Mouse (Mus musculus) cerebellum, adult 8-10 months (tissue): ENCODE data around the gene Slc1a2.

ENCODE experiments used
- DNase-seq: peaks from one replicate; pipeline ENCODE4 v3.0.0; 2022

The Slc1a2 gene

DNA sequence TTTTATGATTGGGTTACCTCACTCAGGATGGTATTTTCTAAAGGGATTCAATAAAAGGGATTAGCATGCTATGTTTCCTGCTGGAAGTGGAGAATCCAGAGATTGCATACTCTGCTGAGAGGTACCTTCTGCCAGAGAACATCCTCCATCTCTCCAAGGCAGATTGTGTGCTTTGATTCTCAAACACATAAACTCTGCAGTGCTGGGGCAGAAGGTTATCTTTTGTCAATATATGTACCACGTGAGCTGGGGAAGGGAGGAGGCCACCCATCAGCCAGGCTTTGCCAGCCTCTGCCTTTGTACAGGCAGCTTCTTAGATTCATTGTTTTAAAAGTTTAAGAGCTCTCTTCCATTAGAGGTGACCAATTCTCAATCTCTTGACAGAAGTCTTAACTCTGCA, 57.3 kb downstream of the Slc1a2 start:
- DNase-seq, result no peak

- no peak for DNase-seq
Observed at GRCm38 (mm10) chr2:102721859-102722258, 63.4 kb downstream of the Slc1a2 start.

GRCm38 (mm10) chr2:102725054-102725453, 66.6 kb downstream of the Slc1a2 start:
- DNase-seq, result no peak

DNA sequence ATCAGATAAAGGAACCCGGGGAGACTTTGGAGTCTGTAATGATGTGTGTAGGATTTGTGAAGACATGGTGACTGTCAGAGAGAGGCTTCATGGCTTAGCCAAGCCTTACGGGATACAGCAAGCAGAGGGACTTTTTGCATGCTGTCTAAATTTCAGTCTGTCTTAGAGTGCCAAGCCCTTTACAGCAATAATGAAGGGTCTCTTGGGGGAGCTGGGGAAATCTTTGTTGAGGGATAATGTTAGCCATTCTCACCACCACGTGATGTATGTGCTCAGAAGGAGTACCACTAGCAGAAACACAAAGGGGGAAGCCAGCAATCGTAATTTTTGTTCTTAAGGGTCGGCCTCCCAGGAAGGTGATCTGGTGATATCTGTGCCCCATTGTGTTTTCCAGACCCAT, 71.9 kb downstream of the Slc1a2 start:
- no peak for DNase-seq

DNA sequence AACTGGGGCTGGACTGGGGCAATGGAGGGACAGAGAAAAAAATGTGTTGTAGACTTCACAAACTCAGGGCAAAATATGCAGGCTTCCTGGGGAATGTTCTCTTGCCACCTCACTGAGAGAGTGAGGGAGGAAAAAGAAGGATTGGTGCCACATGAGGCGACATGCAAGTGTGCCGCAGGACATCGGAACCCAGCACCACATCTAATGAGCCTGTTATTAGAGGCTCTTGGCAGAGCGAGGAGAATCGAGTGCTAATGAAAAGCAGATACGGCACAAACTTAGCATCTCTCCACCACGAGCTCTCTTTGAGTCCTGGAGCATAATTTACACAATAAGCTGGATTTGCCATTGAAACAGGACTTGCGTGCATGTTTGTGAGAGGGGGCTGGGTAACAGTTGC, 72.3 kb downstream of the Slc1a2 start:
- DNase-seq, result no peak

DNA sequence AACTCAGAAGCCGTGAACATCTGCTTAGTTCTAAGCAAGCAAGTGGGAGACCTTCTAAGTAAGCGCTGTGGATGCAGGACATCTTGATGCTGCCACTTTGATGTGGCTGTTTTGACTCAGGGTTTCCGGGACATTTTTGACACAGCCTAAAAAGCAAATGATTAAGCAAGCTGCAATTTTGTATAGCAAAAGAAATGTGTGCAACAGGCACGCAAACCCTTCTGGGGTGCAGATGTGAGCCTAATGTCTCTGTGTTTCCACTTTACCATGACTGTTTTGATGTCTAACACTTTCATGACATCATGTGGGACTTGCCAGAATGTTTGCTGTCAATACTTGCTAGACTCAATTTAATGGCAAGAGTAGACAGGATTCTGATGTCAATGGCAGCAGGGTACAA, 74.7 kb downstream of the Slc1a2 start:
- DNase-seq, result no peak

DNA sequence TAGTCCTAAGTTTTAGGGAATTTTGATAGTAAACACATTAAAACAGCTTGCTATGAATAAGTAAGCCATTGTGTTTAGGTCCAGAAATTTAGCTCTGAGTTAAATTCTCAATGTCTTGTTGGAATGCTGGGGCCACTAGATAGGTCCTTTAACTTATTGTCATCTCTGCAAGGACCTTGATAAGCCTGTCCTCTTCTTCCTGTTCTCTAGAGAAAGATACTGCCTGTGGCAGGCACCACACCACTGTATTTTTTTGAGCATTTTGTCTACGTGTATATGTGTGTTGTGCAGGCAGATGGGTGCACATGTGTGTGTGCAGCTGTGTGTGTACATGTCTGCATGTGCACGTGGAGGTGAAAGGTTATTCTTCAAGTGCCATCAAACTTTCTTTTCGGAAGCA, 75.6 kb downstream of the Slc1a2 start:
- no peak for DNase-seq

DNA sequence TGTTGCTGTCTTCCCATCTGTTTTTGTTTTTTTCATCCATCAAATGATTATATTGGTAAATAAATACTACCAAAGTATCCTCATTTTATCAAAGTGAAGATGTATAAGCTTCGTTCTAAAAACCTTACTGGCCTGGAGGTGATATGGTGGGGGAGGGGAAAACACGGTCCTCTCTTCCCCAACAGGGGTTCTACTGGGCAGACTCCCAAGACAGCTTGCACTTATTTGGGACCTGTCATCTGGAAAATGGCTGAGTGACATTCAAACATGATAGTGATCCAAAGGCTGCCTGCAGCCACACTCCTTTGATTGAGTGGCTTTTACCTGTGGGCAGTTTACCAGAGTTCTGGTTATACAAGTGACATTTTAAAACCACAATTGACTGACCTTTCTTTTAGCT, 76.6 kb downstream of the Slc1a2 start:
- DNase-seq, result no peak

DNA sequence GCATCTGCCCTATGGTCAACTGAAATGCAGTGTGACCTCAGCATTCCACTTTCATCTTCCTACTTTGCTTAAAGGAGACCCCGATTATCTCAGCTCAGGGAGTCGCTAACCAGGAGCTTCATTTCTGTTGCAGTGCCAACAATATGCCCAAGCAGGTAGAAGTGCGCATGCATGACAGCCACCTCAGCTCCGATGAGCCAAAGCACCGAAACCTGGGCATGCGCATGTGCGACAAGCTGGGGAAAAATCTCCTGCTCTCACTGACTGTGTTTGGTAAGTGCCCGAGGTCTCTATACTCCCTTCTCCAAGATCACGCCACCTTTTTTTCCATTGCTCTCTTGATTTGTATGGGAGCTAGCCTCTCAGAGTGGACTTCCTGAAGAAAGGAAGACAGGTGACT, 77.4 kb downstream of the Slc1a2 start:
- DNase-seq, result peak; percentile 14

GRCm38 (mm10) chr2:102736490-102736889, 78.0 kb downstream of the Slc1a2 start:
- no peak for DNase-seq

DNA sequence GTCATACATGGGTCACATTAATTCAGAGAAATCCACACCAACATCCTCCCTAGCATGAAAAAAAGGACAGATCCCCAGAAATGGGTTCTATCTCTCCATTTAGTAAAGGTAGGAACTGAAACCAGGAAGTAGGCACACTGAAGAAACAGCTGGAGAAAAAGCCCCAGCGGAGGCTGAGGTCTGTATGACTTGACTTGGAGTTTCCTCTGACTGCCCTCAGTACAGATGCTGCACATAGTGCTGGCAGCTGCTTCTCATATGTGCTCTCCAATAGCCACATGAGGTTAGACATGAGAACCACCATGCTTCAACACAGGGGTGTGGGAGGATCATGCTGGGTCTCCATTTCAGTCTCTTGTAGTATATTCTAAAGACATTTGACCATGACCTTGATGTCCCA, 80.4 kb downstream of the Slc1a2 start:
- DNase-seq, result no peak

GRCm38 (mm10) chr2:102742685-102743084, 84.2 kb downstream of the Slc1a2 start:
- peak; percentile 23 for DNase-seq

GRCm38 (mm10) chr2:102743918-102744696, 85.6 kb downstream of the Slc1a2 start:
- DNase-seq, result no peak

DNA sequence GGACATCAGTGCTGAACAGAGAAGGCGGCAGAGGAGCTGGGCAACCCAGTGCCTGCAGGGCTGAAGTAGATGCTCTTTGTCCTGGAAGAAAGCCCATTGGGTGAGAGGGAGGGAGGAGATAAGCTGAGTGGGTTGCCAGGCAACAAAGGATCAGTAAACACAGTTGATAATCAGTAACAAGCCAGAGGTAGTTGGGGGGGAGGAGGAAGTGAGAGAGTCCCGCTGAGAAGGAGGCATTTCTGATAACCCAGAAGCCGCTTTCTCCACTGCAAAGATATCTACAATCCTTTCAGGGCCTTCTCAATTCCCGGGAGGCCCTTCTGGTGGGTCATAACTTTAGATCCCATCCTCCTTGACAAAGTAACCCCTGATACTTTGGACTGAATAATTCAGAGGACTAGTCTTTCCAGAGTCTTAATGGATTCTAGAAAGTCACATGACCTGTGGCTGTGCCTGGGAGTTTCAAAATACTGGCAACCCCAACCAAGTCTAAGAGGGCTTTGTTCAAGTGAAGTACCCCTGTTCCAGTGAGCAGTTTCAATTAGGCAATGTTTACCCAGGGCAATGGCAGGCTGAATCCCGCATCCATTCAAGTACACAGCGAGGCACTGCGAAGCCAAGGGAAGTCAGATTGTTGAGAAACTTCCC, 86.9 kb downstream of the Slc1a2 start:
- DNase-seq, result no peak

DNA sequence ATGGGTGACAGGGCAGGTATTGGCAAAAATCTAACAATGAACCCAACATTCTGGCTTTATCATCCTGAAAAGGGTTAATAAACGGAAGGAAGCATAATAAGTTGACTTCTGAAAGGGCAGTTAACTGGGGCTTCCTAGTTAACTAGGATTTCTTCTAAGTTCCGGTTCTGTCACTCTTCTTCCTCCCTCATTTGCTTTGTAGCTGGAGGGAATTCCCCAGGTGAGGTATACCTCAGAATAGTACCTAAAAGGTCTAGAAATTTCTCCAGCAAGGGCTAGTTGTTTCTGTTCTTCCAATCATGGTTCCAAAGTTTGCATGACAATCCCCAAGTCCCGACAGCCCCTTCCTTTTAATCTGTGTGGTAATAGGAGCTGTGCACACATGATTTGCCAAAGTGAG, 89.3 kb downstream of the Slc1a2 start:
- no peak for DNase-seq

- DNase-seq, result no peak
Observed at GRCm38 (mm10) chr2:102749926-102750325, 91.5 kb downstream of the Slc1a2 start.

DNA sequence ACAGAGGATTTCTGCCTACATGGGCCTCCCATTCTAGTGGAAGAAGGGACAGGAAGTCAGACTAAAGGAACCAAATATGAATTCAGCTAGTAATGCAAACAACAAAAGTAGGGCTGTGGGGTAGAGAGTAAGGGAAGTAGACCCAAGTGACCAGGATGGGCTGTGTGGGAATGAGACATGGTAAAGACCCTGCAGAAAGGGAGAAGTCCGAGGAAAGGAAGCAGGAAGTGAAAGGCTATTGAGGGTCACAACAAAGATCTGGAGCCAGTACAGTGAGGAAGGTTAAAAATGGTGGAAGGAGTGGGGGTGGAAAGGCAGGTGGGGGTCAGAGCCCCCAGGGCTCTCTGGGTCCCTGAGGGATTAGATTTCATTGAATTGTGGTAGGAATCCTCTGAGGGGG, 93.4 kb downstream of the Slc1a2 start:
- DNase-seq, result no peak

- no peak for DNase-seq
Observed at GRCm38 (mm10) chr2:102757241-102757860, 98.9 kb downstream of the Slc1a2 start.

GRCm38 (mm10) chr2:102759479-102759878, 101.0 kb downstream of the Slc1a2 start:
- DNase-seq, result no peak

DNA sequence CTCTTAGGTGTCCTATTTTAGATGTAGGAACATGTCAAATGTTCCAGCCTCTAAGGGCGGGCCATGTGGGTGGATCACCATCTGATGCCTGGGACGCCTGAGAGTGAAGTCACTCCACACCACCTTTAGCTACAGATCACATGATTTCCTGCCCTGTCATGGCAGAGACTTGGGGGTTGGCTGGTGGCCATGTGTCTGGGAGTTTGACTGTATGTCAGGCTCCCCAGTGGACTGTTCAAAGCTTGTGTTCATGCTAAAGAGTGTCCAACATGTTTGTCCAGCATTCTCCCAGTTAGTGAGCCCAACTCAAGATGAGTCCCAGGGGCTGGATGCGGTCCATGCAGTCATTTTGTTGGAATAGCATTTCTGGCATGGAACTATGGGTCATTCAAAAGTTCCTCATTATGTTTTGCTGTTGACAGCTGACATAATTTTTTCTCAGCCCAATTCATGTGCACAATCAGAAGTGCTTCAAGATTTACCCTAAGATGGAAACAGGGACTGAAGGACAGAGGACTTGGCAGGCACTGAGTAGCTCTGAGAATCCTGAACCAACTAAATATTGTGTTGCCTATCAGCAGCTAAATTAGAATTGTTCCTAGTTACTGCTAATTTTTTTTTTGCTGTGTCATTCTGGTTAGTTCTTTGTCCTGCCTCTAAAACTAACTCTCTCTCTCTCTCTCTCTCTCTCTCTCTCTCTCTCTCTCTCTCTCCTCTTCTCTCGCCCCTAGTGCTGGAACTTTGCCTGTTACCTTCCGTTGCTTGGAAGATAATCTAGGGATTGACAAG, 102.0 kb downstream of the Slc1a2 start:
- DNase-seq, result no peak

GRCm38 (mm10) chr2:102763176-102763575, 104.7 kb downstream of the Slc1a2 start:
- DNase-seq, result no peak

DNA sequence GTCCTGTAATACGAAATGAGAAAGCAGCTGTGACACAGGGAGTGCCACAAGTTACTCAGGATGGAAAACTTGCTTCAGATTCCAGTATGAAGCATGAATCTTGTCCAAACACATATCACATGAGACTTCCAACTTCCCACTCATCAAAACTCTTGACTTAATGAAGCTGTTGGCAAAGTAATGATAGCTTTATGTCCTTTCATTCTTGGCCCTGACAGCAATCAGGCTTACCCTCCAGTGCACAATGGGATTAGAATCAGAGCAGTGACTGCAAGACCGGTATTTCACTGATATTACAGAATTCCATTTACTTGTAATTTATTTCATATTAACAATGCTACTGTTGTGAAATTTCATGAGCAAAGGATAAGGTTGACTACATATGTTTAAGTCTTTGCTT, 105.5 kb downstream of the Slc1a2 start:
- no peak for DNase-seq

- DNase-seq, result no peak
Observed at GRCm38 (mm10) chr2:102764602-102765374, 106.3 kb downstream of the Slc1a2 start.
